Mouse (Mus musculus): ENCODE measurements around the gene Car15.

Gene Car15

GRCm38 (mm10) chr16:17802839-17803674, 35.1 kb downstream of the Car15 start:
- no peak for DNase-seq (ENCODE audit: low read depth, low spot score)

- no peak for DNase-seq (ENCODE audit: low read depth, low spot score)
These were observed 35.7 kb downstream of the Car15 start for GRCm38 (mm10) chr16:17802456-17802838.

- no peak for DNase-seq (ENCODE audit: low read depth, low spot score)
These were observed 36.2 kb downstream of the Car15 start for GRCm38 (mm10) chr16:17801777-17802455.

GRCm38 (mm10) chr16:17799584-17799983, 38.6 kb downstream of the Car15 start:
- DNase-seq (ENCODE audit: low read depth, low spot score), result no peak

GRCm38 (mm10) chr16:17798321-17799180, 39.6 kb downstream of the Car15 start:
- no peak for DNase-seq (ENCODE audit: low read depth, low spot score)

- DNase-seq (ENCODE audit: low read depth, low spot score), result no peak
These were observed 40.3 kb downstream of the Car15 start for GRCm38 (mm10) chr16:17797812-17798311.

GRCm38 (mm10) chr16:17796971-17797811, 41.0 kb downstream of the Car15 start, which contains the start of gene Scarf2:
Gene Scarf2 (plus strand): TSS chr16:17797282.
- DNase-seq (ENCODE audit: low read depth, low spot score), result no peak

- no peak for DNase-seq (ENCODE audit: low read depth, low spot score)
These were observed 41.6 kb downstream of the Car15 start for GRCm38 (mm10) chr16:17796519-17796918.

GRCm38 (mm10) chr16:17795643-17796042, 42.5 kb downstream of the Car15 start:
- DNase-seq (ENCODE audit: low read depth, low spot score), result no peak

- DNase-seq (ENCODE audit: low read depth, low spot score), result no peak
These were observed 44.1 kb downstream of the Car15 start for GRCm38 (mm10) chr16:17794047-17794446.

GRCm38 (mm10) chr16:17792728-17793127, 45.4 kb downstream of the Car15 start:
- no peak for DNase-seq (ENCODE audit: low read depth, low spot score)

GRCm38 (mm10) chr16:17785337-17785736, 52.8 kb downstream of the Car15 start:
- no peak for DNase-seq (ENCODE audit: low read depth, low spot score)

Measured in telencephalon, adult 2 months (tissue).